Mouse (Mus musculus): Measurements from ENCODE around the gene Golm1. TPM values are rescaled to one million over a fixed set of nuclear protein-coding genes. Genes with fewer than 3 reads are reported as not detected.
"Not testable (repeated sequence)": the region's sequence is repeated elsewhere in the genome, so short reads cannot be mapped to it uniquely, and the experiment has no call there.

Gene Golm1
- polyA plus RNA-seq, 1 experiment from 2014 or later = 89.8 TPM

DNA sequence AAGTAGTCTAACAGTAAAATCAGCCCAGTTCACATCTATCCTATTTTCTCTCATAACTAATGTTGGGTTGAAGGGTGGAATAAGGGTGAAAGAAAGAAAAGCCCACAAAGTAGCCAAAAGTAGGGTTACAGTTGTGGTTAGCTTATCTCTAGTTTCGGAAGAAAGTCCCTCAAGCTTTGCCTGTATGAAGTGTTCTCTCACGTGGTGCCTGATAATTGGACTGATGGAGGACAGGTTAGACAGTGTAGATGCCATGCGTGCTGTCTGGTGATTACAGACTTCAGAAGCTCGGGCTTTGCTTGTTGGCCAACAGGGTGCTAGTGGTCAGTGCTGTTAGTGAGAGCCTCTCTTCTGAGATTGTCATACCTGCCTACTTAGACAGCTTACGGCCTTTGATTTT lies 72.5 kb downstream of the Golm1 start:
- no peak for ATAC-seq (ENCODE audit: insufficient read depth, low FRiP score)
- H3K4me1 ChIP-seq (ENCODE audit: control insufficient read depth, insufficient read depth, low read length) = no peaks in the 10 kb centered on the region
- H3K4me3 ChIP-seq (replicated peaks; ENCODE audit: low read length) = no peak overlapping the region
- no peak overlapping the region for H3K27ac ChIP-seq (ENCODE audit: low read length)
- H3K4me2 ChIP-seq (ENCODE audit: low read depth, low read length) = no peak overlapping the region
- peaks cover 25% of the 10 kb centered on the region for H3K36me3 ChIP-seq (ENCODE audit: control insufficient read depth, insufficient read depth, low read length)
- H3K27me3 ChIP-seq (ENCODE audit: control insufficient read depth, insufficient read depth, low read length) = no peaks in the 10 kb centered on the region
- H3K9me3 ChIP-seq (replicated peaks; ENCODE audit: control insufficient read depth, low read length) = no peaks in the 10 kb centered on the region
- 92% methylated on average over 5 of the region's 5 CpGs for WGBS
- no peak overlapping the region for H3K9ac ChIP-seq (ENCODE audit: low read length)

DNA sequence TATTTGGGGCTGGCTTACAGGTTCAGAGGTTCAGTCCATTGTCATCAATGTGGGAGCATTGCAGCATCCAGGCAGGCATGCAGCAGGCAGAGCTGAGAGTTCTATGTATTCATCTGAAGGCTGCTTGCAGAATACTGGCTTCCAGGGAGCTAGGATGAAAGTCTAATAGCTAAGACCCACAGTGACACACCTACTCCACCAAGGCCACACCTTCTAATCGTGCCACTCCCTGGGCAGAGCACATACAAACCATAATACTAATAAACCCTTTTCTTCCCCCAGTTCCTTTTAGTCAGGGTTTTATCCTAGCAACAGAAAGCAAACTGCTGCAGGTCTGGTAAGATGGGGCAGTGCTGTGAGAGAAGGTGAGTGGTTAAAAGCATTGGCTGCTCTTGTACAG lies 83.0 kb downstream of the Golm1 start:
- Histone ChIP-seq H3K27ac (ENCODE audit: low read length) (peak overlapping the region; percentile 44; the same call in 1 of the 2 replicates), H3K9me3 (replicated peaks; ENCODE audit: control insufficient read depth, low read length) (no peaks in the 10 kb centered on the region), H3K36me3 (ENCODE audit: control insufficient read depth, insufficient read depth, low read length) (peaks cover 26% of the 10 kb centered on the region), H3K4me2 (ENCODE audit: low read depth, low read length) (no peak overlapping the region), H3K27me3 (ENCODE audit: control insufficient read depth, insufficient read depth, low read length) (no peaks in the 10 kb centered on the region), H3K4me3 (replicated peaks; ENCODE audit: low read length) (no peak overlapping the region), H3K4me1 (ENCODE audit: control insufficient read depth, insufficient read depth, low read length) (0 out of 2 replicates have a peak, but pooled peaks cover 6% of the 10 kb centered on the region), H3K9ac (ENCODE audit: low read length) (no peak overlapping the region)
- peak; percentile 77; the same call in 1 of the 2 replicates for ATAC-seq (ENCODE audit: insufficient read depth, low FRiP score)
- WGBS = 74% methylated on average over 1 of the region's 1 CpGs

DNA sequence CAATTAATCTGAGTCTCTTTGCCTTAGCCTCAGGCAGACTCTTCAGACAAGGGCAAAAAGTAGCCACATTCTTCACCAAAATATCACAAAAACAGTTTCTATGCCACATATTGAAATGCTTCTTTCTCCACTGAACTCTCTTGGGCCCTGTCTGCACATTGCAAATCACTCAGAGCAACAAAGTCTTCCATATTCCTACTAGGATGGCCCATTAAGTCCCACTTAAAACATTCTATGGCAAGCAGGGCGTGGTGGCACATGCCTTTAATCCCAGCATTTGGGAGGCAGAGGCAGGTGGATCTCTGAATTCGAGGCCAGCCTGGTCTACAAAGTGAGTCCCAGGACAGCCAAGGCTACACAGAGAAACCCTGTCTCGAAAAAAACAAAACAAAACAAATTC lies 83.6 kb downstream of the Golm1 start:
- not testable (repeated sequence) for H3K4me3 ChIP-seq (replicated peaks; ENCODE audit: low read length); H3K27ac ChIP-seq (ENCODE audit: low read length); H3K27me3 ChIP-seq (ENCODE audit: control insufficient read depth, insufficient read depth, low read length); H3K4me2 ChIP-seq (ENCODE audit: low read depth, low read length); H3K9ac ChIP-seq (ENCODE audit: low read length); ATAC-seq (ENCODE audit: insufficient read depth, low FRiP score); H3K9me3 ChIP-seq (replicated peaks; ENCODE audit: control insufficient read depth, low read length)
- 91% methylated on average over 3 of the region's 3 CpGs for WGBS
- H3K4me1 ChIP-seq (ENCODE audit: control insufficient read depth, insufficient read depth, low read length) = peaks cover 11% of the 10 kb centered on the region
- H3K36me3 ChIP-seq (ENCODE audit: control insufficient read depth, insufficient read depth, low read length) = peaks cover 26% of the 10 kb centered on the region

DNA sequence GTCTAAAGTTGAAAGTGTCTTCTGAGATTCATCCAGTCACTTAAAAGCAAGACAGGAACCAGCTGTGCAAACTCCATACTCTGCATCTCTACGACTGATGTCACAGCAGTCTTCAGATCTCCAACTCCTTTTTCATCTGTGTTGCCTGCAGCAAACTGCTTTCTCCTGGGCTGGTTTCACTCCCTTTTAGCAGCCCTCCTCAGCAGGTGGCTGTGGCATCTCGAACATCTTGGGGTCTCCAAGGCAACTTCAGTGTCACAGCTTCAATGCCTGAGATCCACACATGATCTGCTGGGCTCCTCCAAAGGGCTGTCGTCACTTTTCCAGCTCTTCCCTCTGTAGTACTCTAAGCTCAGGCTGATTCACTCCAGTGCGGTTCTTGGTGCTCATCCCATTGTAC lies 84.9 kb downstream of the Golm1 start:
- WGBS = 86% methylated on average over 4 of the region's 4 CpGs
- peaks cover 26% of the 10 kb centered on the region for H3K36me3 ChIP-seq (ENCODE audit: control insufficient read depth, insufficient read depth, low read length)

DNA sequence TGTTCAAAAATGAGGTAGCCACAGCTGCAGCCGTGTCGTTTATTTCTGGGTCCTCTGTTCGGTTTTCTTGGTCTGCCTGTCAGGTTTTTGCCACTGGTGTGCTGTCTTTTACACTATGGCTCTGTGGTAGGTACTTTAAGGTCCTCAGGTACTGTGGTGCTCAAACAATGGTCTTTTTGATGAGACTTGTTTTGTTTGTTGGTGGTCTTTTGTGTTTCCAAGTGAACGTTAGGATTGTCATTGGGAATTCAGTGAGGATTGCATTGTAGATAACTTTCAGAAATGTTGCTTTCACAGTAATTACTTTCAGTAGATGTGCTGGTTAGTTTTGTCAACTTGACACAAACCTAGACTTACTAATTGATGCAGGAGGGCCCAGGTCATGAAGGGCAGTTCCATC lies 85.9 kb downstream of the Golm1 start:
- Histone ChIP-seq H3K9ac (ENCODE audit: low read length) (no peak overlapping the region), H3K4me1 (ENCODE audit: control insufficient read depth, insufficient read depth, low read length) (peaks cover 22% of the 10 kb centered on the region), H3K27ac (ENCODE audit: low read length) (no peak overlapping the region), H3K4me3 (replicated peaks; ENCODE audit: low read length) (no peak overlapping the region), H3K4me2 (ENCODE audit: low read depth, low read length) (no peak overlapping the region), H3K27me3 (ENCODE audit: control insufficient read depth, insufficient read depth, low read length) (no peaks in the 10 kb centered on the region), H3K36me3 (ENCODE audit: control insufficient read depth, insufficient read depth, low read length) (peaks cover 26% of the 10 kb centered on the region), H3K9me3 (replicated peaks; ENCODE audit: control insufficient read depth, low read length) (no peaks in the 10 kb centered on the region)
- 81% methylated on average over 4 of the region's 4 CpGs for WGBS
- ATAC-seq (ENCODE audit: insufficient read depth, low FRiP score) = no peak

More for the DNA sequence above, 84.9 kb downstream of the Golm1 start:
- Histone ChIP-seq H3K27me3 (ENCODE audit: control insufficient read depth, insufficient read depth, low read length) (no peaks in the 10 kb centered on the region), H3K4me1 (ENCODE audit: control insufficient read depth, insufficient read depth, low read length) (peaks cover 22% of the 10 kb centered on the region), H3K4me3 (replicated peaks; ENCODE audit: low read length) (no peak overlapping the region), H3K9me3 (replicated peaks; ENCODE audit: control insufficient read depth, low read length) (no peaks in the 10 kb centered on the region), H3K9ac (ENCODE audit: low read length) (no peak overlapping the region), H3K27ac (ENCODE audit: low read length) (no peak overlapping the region), H3K4me2 (ENCODE audit: low read depth, low read length) (no peak overlapping the region)
- ATAC-seq (ENCODE audit: insufficient read depth, low FRiP score) = no peak

DNA sequence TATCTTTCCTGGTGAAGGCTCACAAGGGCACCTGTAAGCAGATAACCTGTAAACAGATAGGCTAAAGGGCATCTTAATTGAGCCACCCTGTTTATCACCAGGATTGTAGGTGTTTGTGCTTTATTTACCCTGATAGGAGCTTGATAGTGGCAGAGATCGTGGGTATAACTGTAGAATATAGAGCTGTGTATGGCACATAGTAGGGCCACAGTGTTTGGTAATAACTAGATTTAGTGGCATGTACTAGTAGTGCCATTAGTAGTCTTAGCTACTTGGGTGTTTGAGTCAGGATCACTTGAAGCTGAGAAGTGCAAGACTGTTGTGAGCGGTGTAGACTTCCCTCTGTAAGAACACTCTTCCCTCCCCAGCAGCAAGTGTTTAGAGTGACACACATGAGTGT lies 88.4 kb downstream of the Golm1 start:
- H3K4me1 ChIP-seq (ENCODE audit: control insufficient read depth, insufficient read depth, low read length) = peaks cover 25% of the 10 kb centered on the region
- no peak overlapping the region for H3K27ac ChIP-seq (ENCODE audit: low read length)
- no peaks in the 10 kb centered on the region for H3K9me3 ChIP-seq (replicated peaks; ENCODE audit: control insufficient read depth, low read length)
- 86% methylated on average over 2 of the region's 2 CpGs for WGBS
- peak overlapping the region; percentile 90; the same call in 1 of the 2 replicates for H3K4me2 ChIP-seq (ENCODE audit: low read depth, low read length)
- no peak for ATAC-seq (ENCODE audit: insufficient read depth, low FRiP score)
- H3K9ac ChIP-seq (ENCODE audit: low read length) = peak overlapping the region; percentile 46
- peaks cover 26% of the 10 kb centered on the region for H3K36me3 ChIP-seq (ENCODE audit: control insufficient read depth, insufficient read depth, low read length)
- no peaks in the 10 kb centered on the region for H3K27me3 ChIP-seq (ENCODE audit: control insufficient read depth, insufficient read depth, low read length)
- H3K4me3 ChIP-seq (replicated peaks; ENCODE audit: low read length) = no peak overlapping the region

DNA sequence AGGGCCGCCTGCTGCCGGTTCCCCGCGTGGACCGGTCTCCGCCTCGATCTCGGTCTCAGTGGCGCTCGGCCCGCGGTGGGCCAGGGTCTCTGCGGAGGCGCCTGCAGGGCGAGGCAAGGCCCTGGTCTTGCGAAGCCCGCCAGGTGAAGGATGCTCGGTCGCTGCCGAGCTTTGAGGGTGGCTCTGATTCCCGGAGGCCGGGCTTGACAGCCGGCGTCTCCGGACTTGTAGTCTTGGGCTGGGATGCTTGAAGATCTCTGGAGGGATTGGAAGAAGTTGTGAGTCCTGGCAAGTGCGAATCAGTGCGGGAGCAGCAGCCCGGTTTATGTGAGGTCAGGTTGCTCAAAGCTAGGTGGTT lies 90.0 kb downstream of the Golm1 start:
- Histone ChIP-seq H3K36me3 (ENCODE audit: control insufficient read depth, insufficient read depth, low read length) (peaks cover 12% of the 10 kb centered on the region; the same call in 1 of the 2 replicates), H3K27ac (ENCODE audit: low read length) (peak overlapping the region; percentile 28), H3K9me3 (replicated peaks; ENCODE audit: control insufficient read depth, low read length) (no peaks in the 10 kb centered on the region), H3K4me1 (ENCODE audit: control insufficient read depth, insufficient read depth, low read length) (peaks cover 25% of the 10 kb centered on the region), H3K9ac (ENCODE audit: low read length) (peak overlapping the region; percentile 91), H3K4me3 (replicated peaks; ENCODE audit: low read length) (peak overlapping the region; percentile 95), H3K4me2 (ENCODE audit: low read depth, low read length) (peak overlapping the region; percentile 90), H3K27me3 (ENCODE audit: control insufficient read depth, insufficient read depth, low read length) (no peaks in the 10 kb centered on the region)
- no peak for ATAC-seq (ENCODE audit: insufficient read depth, low FRiP score)
- under 1% methylated on average over 28 of the region's 28 CpGs for WGBS

DNA sequence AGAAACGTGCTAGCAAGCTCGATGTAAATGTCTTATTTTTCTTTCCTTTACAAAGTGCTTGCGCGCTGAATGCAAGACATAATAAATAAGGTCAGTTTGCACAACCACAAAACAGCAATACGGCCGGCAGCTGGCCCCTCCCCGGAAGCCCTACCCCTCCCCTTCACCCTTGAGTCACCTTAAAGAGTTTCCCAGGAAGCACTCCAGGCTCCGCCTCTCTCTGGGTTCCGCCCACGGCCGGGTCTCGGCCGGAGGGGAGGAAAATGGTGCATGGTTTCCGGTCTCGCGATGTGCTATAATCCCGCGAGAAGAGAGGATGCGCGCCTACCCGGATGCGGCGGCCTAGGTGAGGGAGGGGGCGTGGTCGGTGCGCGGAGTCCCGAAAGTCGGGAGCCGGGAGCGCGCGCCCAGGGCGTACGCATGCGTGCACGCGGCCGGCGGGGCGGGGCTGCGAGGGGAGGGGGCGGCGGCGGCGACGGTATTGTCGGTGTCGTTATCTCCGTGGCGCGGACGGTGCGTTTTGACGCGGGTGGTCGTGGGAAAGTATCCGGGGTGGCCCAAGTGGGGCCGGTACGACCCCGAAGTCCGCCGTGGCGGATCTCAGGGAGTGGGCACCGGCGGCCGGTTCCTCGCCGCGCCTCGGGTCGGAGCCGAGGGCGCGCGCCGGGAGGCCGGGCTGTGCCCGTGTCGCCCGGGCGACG lies 90.5 kb downstream of the Golm1 start, which contains the start of the genes Agtpbp1 and Naa35:
TSS of gene Agtpbp1 (minus strand) at position 281 of the 701 bp plus-strand sequence.
TSS of gene Naa35 (plus strand) at position 313 of the 701 bp plus-strand sequence.
- no peaks in the 10 kb centered on the region for H3K9me3 ChIP-seq (replicated peaks; ENCODE audit: control insufficient read depth, low read length)
- H3K9ac ChIP-seq (ENCODE audit: low read length) = peak within 1 kb of the TSS; percentile 91
- no peaks in the 10 kb centered on the region for H3K27me3 ChIP-seq (ENCODE audit: control insufficient read depth, insufficient read depth, low read length)
- peak within 1 kb of the TSS; percentile 95 for H3K4me3 ChIP-seq (replicated peaks; ENCODE audit: low read length)
- H3K27ac ChIP-seq (ENCODE audit: low read length) = peak within 1 kb of the TSS; percentile 75
- H3K4me2 ChIP-seq (ENCODE audit: low read depth, low read length) = peak within 1 kb of the TSS; percentile 98
- peaks cover 25% of the 10 kb centered on the region for H3K4me1 ChIP-seq (ENCODE audit: control insufficient read depth, insufficient read depth, low read length)
- peak; percentile 98 for ATAC-seq (ENCODE audit: insufficient read depth, low FRiP score)
- WGBS = 1% methylated on average over 81 of the region's 83 CpGs
- H3K36me3 ChIP-seq (ENCODE audit: control insufficient read depth, insufficient read depth, low read length) = 0 out of 2 replicates have a peak, but pooled peaks cover 8% of the 10 kb centered on the region

Data from stomach, embryonic 16.5 days (tissue).